Mouse (Mus musculus): Measurements from ENCODE around the gene Rprd1b. TPM values are rescaled to one million over a fixed set of nuclear protein-coding genes. Genes with fewer than 3 reads are reported as not detected.
"Not testable (repeated sequence)": the region's sequence is repeated elsewhere in the genome, so short reads cannot be mapped to it uniquely, and the experiment has no call there.

The Rprd1b gene
- polyA plus RNA-seq, 1 experiment, result 14.7 TPM

GRCm38 (mm10) chr2:158037571-158037970, 9.3 kb downstream of the Rprd1b start:
- TF ChIP-seq POLR2A (IDR thresholded peaks at IDR 0.05; ENCODE audit: borderline replicate concordance, low read depth, low read length) (no peak), CTCF (IDR thresholded peaks at IDR 0.05; ENCODE audit: low read depth, low read length) (no peak)
- Histone ChIP-seq H3K4me1 (ENCODE audit: control insufficient read depth, insufficient read depth, low read length) (peaks cover 8% of the 10 kb centered on the region), H3K27ac (ENCODE audit: insufficient read depth, low read depth, low read length) (no peak overlapping the region), H3K4me3 (ENCODE audit: insufficient read depth, low read length) (no peak overlapping the region)

- Histone ChIP-seq H3K4me1 (ENCODE audit: control insufficient read depth, insufficient read depth, low read length) (peaks cover 8% of the 10 kb centered on the region), H3K4me3 (ENCODE audit: insufficient read depth, low read length) (no peak overlapping the region), H3K27ac (ENCODE audit: insufficient read depth, low read depth, low read length) (no peak overlapping the region)
- TF ChIP-seq CTCF (IDR thresholded peaks at IDR 0.05; ENCODE audit: low read depth, low read length), result no peak
- TF ChIP-seq POLR2A (IDR thresholded peaks at IDR 0.05; ENCODE audit: borderline replicate concordance, low read depth, low read length), result no peak
Measured at GRCm38 (mm10) chr2:158039662-158040061, 11.4 kb downstream of the Rprd1b start.

DNA sequence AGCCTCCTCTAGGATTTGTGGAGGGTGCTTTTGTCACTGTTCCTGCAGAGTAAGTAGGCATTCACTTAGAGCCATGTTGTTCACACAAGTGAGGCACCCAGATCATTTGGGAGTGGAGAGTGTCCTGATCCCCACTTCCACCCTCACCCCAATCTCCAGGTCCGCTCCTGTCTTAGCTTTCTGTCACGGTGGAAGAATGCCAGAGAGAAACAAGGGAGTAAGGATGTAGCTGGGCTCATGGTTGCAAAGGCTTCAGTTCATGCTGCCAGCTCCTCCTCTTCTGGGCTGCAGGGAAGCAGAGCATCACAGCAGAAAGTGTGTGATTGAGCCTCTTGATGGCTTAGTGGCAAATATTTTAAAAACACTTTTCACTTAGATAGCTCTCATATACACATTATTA, 12.1 kb downstream of the Rprd1b start:
- no peak for TF ChIP-seq POLR2A (IDR thresholded peaks at IDR 0.05; ENCODE audit: borderline replicate concordance, low read depth, low read length)
- no peak for TF ChIP-seq CTCF (IDR thresholded peaks at IDR 0.05; ENCODE audit: low read depth, low read length)
- no peak overlapping the region for H3K27ac ChIP-seq (ENCODE audit: insufficient read depth, low read depth, low read length)

DNA sequence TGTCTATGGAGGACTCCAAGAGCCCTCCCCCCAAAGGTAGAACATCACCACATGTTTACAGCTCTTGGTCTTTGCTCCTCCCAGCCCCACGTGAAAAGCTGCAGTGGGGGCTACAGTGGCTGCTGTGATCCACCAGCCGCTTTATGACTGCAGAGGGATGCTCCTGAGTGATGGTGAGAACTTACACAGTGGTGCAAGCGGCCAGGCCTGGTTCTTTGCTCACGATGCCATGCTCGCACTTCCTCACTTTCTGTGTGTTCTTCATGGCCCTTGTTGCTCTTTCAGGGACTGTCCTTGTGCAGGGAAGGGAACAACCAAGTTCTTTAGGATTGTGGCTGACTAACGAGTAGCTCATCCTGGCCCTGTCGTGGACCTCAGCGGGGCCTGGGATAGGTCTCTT, 15.2 kb downstream of the Rprd1b start:
- Histone ChIP-seq H3K4me3 (ENCODE audit: insufficient read depth, low read length) (no peak overlapping the region), H3K27ac (ENCODE audit: insufficient read depth, low read depth, low read length) (no peak overlapping the region), H3K4me1 (ENCODE audit: control insufficient read depth, insufficient read depth, low read length) (peaks cover 9% of the 10 kb centered on the region)
- no peak for TF ChIP-seq POLR2A (IDR thresholded peaks at IDR 0.05; ENCODE audit: borderline replicate concordance, low read depth, low read length)
- no peak for TF ChIP-seq CTCF (IDR thresholded peaks at IDR 0.05; ENCODE audit: low read depth, low read length)

More for the DNA sequence above, 12.1 kb downstream of the Rprd1b start:
- Histone ChIP-seq H3K4me1 (ENCODE audit: control insufficient read depth, insufficient read depth, low read length) (peaks cover 5% of the 10 kb centered on the region), H3K4me3 (ENCODE audit: insufficient read depth, low read length) (no peak overlapping the region)

GRCm38 (mm10) chr2:158046186-158046585, 17.9 kb downstream of the Rprd1b start:
- Histone ChIP-seq H3K4me3 (ENCODE audit: insufficient read depth, low read length) (no peak overlapping the region), H3K27ac (ENCODE audit: insufficient read depth, low read depth, low read length) (no peak overlapping the region), H3K4me1 (ENCODE audit: control insufficient read depth, insufficient read depth, low read length) (peaks cover 9% of the 10 kb centered on the region)
- TF ChIP-seq CTCF (IDR thresholded peaks at IDR 0.05; ENCODE audit: low read depth, low read length) (no peak), POLR2A (IDR thresholded peaks at IDR 0.05; ENCODE audit: borderline replicate concordance, low read depth, low read length) (no peak)

DNA sequence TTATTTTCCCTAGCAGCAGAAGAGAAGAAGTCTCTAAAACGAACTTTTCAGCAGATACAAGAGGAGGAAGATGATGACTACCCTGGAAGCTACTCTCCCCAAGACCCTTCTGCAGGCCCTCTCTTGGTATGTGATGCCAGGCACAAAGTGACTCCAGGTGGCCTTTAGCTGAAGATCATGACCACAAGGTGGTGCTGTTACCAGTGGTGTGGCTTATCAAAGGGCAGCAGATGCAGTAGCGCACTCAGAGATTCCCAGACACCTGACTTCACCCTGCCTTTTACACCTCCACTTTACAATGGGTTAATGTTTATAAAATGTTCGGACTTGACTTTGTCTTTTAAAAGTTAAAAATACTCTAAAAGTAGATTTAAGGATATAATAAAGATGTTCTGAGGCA, 19.6 kb downstream of the Rprd1b start:
- Histone ChIP-seq H3K4me3 (ENCODE audit: insufficient read depth, low read length) (no peak overlapping the region), H3K27ac (ENCODE audit: insufficient read depth, low read depth, low read length) (no peak overlapping the region), H3K4me1 (ENCODE audit: control insufficient read depth, insufficient read depth, low read length) (peaks cover 9% of the 10 kb centered on the region)
- peak; percentile 45; the same call in 1 of the 2 replicates for TF ChIP-seq CTCF (IDR thresholded peaks at IDR 0.05; ENCODE audit: low read depth, low read length)
- no peak for TF ChIP-seq POLR2A (IDR thresholded peaks at IDR 0.05; ENCODE audit: borderline replicate concordance, low read depth, low read length)

DNA sequence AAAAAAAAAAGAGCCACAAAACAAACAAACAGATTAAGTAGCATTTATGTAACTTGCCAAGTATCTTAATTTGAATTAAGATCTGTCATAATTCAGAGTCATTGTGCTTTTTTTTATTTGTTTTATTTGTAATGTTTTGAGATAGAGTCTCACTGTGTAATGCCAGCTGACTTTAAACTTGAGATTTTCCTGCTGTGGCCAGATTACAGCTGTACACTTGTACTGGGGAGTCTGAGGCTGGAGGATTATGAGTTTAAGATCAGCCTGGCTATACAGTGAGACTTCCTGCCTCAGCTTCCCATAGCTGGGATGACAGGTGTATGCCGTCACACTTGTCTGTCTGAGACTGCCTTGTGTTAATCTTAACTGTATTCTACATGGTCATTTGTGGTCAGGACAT, 20.4 kb downstream of the Rprd1b start:
- Histone ChIP-seq H3K4me3 (ENCODE audit: insufficient read depth, low read length) (no peak overlapping the region), H3K4me1 (ENCODE audit: control insufficient read depth, insufficient read depth, low read length) (peaks cover 9% of the 10 kb centered on the region), H3K27ac (ENCODE audit: insufficient read depth, low read depth, low read length) (no peak overlapping the region)
- TF ChIP-seq CTCF (IDR thresholded peaks at IDR 0.05; ENCODE audit: low read depth, low read length), result no peak
- no peak for TF ChIP-seq POLR2A (IDR thresholded peaks at IDR 0.05; ENCODE audit: borderline replicate concordance, low read depth, low read length)

DNA sequence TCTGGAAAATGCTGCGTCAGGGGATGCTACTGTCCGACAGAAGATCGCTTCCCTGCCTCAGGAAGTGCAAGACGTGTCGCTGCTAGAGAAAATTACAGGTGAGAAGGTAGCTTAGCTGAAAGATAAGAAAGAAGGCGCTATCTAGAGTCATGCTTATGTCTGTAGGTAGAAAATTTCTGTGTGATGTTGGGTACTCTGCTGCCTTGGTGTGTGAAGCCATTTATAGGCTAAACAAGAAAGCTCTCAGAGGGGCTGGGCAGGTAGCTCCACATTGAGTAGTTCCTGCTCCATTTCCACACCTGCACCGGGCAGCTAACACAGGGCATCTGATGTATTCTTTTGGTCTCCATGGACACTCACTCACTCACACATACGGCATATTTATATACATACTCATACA, 21.8 kb downstream of the Rprd1b start:
- TF ChIP-seq CTCF (IDR thresholded peaks at IDR 0.05; ENCODE audit: low read depth, low read length), result no peak
- TF ChIP-seq POLR2A (IDR thresholded peaks at IDR 0.05; ENCODE audit: borderline replicate concordance, low read depth, low read length), result no peak
- Histone ChIP-seq H3K4me3 (ENCODE audit: insufficient read depth, low read length) (no peak overlapping the region), H3K4me1 (ENCODE audit: control insufficient read depth, insufficient read depth, low read length) (peaks cover 9% of the 10 kb centered on the region), H3K27ac (ENCODE audit: insufficient read depth, low read depth, low read length) (no peak overlapping the region)

GRCm38 (mm10) chr2:158054596-158054995, 26.3 kb downstream of the Rprd1b start:
- TF ChIP-seq POLR2A (IDR thresholded peaks at IDR 0.05; ENCODE audit: borderline replicate concordance, low read depth, low read length) (no peak), CTCF (IDR thresholded peaks at IDR 0.05; ENCODE audit: low read depth, low read length) (no peak)
- H3K27ac ChIP-seq (ENCODE audit: insufficient read depth, low read depth, low read length), result no peak overlapping the region

DNA sequence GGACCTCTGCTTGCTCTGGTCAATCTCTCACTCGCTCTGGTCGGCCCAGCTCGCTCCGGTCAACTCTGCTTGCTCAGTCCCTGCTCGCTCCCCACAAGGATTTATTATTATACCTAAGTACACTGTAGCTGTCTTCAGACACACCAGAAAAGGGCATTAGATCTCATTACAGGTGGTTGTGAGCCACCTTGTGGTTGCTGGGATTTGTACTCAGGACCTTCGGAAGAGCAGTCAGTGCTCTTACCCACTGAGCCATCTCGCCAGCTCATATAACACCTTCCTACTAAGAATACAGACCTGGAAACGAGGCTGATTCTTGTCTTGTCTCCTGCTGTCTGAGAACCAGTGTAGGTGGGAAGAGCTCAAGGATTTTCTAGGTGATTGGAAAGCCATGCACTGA, 27.1 kb downstream of the Rprd1b start:
- H3K4me3 ChIP-seq (ENCODE audit: insufficient read depth, low read length); H3K27ac ChIP-seq (ENCODE audit: insufficient read depth, low read depth, low read length); H3K4me1 ChIP-seq (ENCODE audit: control insufficient read depth, insufficient read depth, low read length): not testable (repeated sequence)

More at GRCm38 (mm10) chr2:158054596-158054995, 26.3 kb downstream of the Rprd1b start:
- H3K4me3 ChIP-seq (ENCODE audit: insufficient read depth, low read length), result no peak overlapping the region
- H3K4me1 ChIP-seq (ENCODE audit: control insufficient read depth, insufficient read depth, low read length), result no peaks in the 10 kb centered on the region

DNA sequence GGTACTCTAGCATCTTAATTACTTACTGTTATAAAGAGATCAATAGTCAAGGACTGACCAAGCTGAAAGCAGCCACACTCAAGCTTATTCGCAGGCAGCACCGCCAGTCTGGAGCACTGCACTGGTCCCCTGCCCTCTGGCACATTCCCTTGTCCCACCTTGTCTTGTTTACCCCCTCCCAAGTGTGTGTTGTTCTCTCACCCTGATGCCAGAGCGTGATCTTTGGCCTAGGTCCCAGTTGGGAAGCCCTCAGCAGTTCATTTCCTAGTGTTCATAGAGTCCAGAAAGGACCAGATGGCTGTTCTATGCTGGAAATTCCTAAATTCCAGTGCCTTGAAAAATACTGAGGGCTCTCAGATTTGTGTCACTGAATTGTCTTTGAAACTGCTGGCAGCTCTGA, 28.7 kb downstream of the Rprd1b start:
- Histone ChIP-seq H3K4me3 (ENCODE audit: insufficient read depth, low read length) (no peak overlapping the region), H3K4me1 (ENCODE audit: control insufficient read depth, insufficient read depth, low read length) (no peaks in the 10 kb centered on the region), H3K27ac (ENCODE audit: insufficient read depth, low read depth, low read length) (no peak overlapping the region)
- TF ChIP-seq POLR2A (IDR thresholded peaks at IDR 0.05; ENCODE audit: borderline replicate concordance, low read depth, low read length), result no peak
- TF ChIP-seq CTCF (IDR thresholded peaks at IDR 0.05; ENCODE audit: low read depth, low read length), result no peak
